Mouse (Mus musculus): Measurements from ENCODE around the gene Slco4a1. TPM values are rescaled to one million over a fixed set of nuclear protein-coding genes. Genes with fewer than 3 reads are reported as not detected.

Slco4a1 gene
- total RNA-seq, 2 experiments from 2014 or later, result 0.70 to 1.5 TPM

- DNase-seq, result no peak
These were observed 10.1 kb upstream of the Slco4a1 start for GRCm38 (mm10) chr2:180445962-180446361.

- no peak for DNase-seq
These were observed 7.0 kb upstream of the Slco4a1 start for GRCm38 (mm10) chr2:180449007-180449406.

- no peak for DNase-seq
These were observed 5.5 kb upstream of the Slco4a1 start for GRCm38 (mm10) chr2:180450529-180450928.

- no peak for DNase-seq
These were observed 660 bp downstream of the Slco4a1 start for GRCm38 (mm10) chr2:180456705-180457104.

GRCm38 (mm10) chr2:180457680-180458079 lies 1.6 kb downstream of the Slco4a1 start:
- no peak for DNase-seq

GRCm38 (mm10) chr2:180459437-180459836 lies 3.4 kb downstream of the Slco4a1 start:
- no peak for DNase-seq

GRCm38 (mm10) chr2:180460801-180461200 lies 4.8 kb downstream of the Slco4a1 start:
- DNase-seq, result no peak

GRCm38 (mm10) chr2:180462593-180462992 lies 6.5 kb downstream of the Slco4a1 start:
- no peak for DNase-seq

GRCm38 (mm10) chr2:180466505-180466904 lies 10.5 kb downstream of the Slco4a1 start:
- DNase-seq, result no peak

GRCm38 (mm10) chr2:180468871-180469270 lies 12.8 kb downstream of the Slco4a1 start:
- no peak for DNase-seq

GRCm38 (mm10) chr2:180469768-180470167 lies 13.7 kb downstream of the Slco4a1 start:
- peak; percentile 8 to 47 for DNase-seq

- peak; percentile 36 to 49 for DNase-seq
These were observed 16.4 kb downstream of the Slco4a1 start for GRCm38 (mm10) chr2:180472306-180473079.

GRCm38 (mm10) chr2:180473080-180473440 lies 17.0 kb downstream of the Slco4a1 start:
- peak; percentile 29 to 39 for DNase-seq

- no peak for DNase-seq
These were observed 18.8 kb downstream of the Slco4a1 start for GRCm38 (mm10) chr2:180474864-180475263.

- DNase-seq, result no peak
These were observed 26.2 kb downstream of the Slco4a1 start for GRCm38 (mm10) chr2:180482274-180482673.

- no peak for DNase-seq
These were observed 28.8 kb downstream of the Slco4a1 start for GRCm38 (mm10) chr2:180484882-180485281.

GRCm38 (mm10) chr2:180485306-180485705 lies 29.3 kb downstream of the Slco4a1 start:
- DNase-seq, result no peak

- no peak for DNase-seq
These were observed 32.2 kb downstream of the Slco4a1 start for GRCm38 (mm10) chr2:180488210-180488751.

GRCm38 (mm10) chr2:180495906-180496305 lies 39.9 kb downstream of the Slco4a1 start:
- no peak for DNase-seq

- no peak for DNase-seq
These were observed 43.7 kb downstream of the Slco4a1 start, which contains the start of gene Ntsr1 for GRCm38 (mm10) chr2:180499741-180500140. Ntsr1 (plus strand) TSS chr2:180499976.

- DNase-seq, result no peak
These were observed 44.7 kb downstream of the Slco4a1 start for GRCm38 (mm10) chr2:180500726-180501125.

GRCm38 (mm10) chr2:180501217-180501967 lies 45.3 kb downstream of the Slco4a1 start:
- DNase-seq, result no peak

GRCm38 (mm10) chr2:180506281-180506680 lies 50.2 kb downstream of the Slco4a1 start:
- no peak for DNase-seq

All from adrenal gland, postnatal 36 days (tissue).